Mouse (Mus musculus): ENCODE measurements around the gene Rad9a. TPM values are rescaled to one million over a fixed set of nuclear protein-coding genes. Genes with fewer than 3 reads are reported as not detected.

Rad9a gene
- polyA plus RNA-seq, 1 experiment from 2014 or later, result 15.6 TPM

- ATAC-seq (ENCODE audit: insufficient read depth), result no peak
- Histone ChIP-seq H3K4me1 (replicated peaks) (peaks cover 47% of the 10 kb centered on the region), H3K27ac (replicated peaks) (no peak overlapping the region), H3K9ac (no peak overlapping the region), H3K4me3 (replicated peaks) (no peak overlapping the region), H3K36me3 (replicated peaks) (no peaks in the 10 kb centered on the region), H3K4me2 (no peak overlapping the region), H3K9me3 (replicated peaks) (no peaks in the 10 kb centered on the region), H3K27me3 (peaks cover 18% of the 10 kb centered on the region)
- 56% methylated on average over 11 of the region's 11 CpGs for WGBS (ENCODE audit: insufficient replicate concordance)
These were observed 28.5 kb downstream of the Rad9a start for GRCm38 (mm10) chr19:4172925-4173324.

DNA sequence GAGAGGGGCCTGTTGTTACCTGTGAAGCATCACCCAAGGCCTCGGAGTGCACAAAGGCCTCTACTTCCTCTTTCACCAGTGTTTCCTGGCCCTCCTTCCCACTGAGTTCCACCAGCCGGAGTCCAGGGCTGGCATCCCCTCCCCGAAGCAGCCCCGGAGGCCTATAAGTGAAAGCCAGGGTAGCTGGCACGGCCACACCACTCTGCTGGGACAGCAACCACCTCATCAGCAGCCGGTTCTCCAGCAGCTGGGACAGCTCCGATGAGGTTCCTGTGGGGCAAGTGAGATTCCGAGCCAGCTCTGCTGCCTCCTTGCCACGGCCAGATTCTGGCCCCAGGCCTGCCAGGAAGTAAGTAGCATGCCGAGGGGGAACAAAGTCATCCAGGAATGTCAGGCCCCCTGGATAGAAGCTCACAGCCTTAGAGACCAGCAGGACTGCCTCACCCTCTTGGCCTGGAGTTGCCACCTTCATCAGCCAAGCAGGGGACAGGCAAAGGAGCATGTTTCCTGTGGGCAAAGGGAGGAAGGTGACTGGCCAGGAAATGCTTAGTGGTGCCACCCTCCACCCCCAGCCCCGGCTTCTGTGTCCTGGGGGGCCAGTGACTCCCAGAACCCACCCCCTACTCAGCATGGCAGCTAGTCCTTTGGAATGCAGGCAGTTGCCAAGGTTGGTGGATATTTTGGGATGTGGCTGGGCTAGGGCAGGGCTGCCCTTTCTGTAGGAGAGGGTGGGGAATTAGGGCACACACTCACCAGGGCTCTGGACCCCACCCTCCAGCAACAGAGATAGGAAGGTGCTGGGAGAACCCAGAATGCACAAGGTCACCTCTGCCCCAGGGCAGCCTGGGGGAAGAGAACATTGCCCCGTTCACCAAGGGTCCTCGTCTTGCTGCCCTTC lies 29.8 kb downstream of the Rad9a start:
- no peak for ATAC-seq (ENCODE audit: insufficient read depth)
- Histone ChIP-seq H3K36me3 (replicated peaks) (no peaks in the 10 kb centered on the region), H3K9ac (no peak overlapping the region), H3K4me1 (replicated peaks) (peaks cover 54% of the 10 kb centered on the region), H3K27me3 (peaks cover 18% of the 10 kb centered on the region), H3K9me3 (replicated peaks) (no peaks in the 10 kb centered on the region), H3K4me2 (no peak overlapping the region), H3K27ac (replicated peaks) (no peak overlapping the region), H3K4me3 (replicated peaks) (no peak overlapping the region)
- WGBS (ENCODE audit: insufficient replicate concordance), result 40% methylated on average over 13 of the region's 13 CpGs

DNA sequence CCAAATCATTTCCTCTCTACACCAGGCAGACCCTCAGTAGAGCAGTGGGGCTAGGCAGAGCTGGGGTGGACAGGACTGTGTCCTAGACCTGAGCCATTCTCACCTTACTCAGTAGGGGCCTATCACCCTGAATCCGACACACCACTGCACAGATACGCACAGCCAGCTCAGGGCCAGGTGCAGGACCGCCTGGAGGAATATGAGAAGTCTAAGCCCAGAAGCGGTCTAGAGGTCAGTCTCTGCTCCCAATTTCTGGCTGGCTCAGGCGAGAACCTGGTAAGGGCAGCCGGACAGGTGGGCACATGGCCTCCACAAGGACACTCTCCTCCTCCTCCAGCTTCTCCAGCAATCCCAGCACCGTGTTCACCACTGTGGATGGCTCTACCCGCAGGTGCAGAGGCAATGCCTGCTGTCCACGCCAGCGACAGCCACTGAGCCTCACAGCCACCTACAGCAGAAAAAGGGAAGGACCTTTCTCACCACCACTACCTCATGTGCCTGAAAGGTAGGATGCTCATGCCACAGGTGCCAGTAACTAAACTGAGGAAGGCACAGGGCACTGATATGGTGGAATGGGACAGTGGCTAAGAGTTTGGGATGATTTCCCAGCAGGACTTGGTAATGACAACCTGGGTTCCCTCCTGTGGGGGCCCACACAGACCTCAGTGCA lies 30.6 kb downstream of the Rad9a start:
- H3K4me2 ChIP-seq, result no peak overlapping the region
- H3K9ac ChIP-seq, result no peak overlapping the region
- no peaks in the 10 kb centered on the region for H3K36me3 ChIP-seq (replicated peaks)
- 71% methylated on average over 10 of the region's 10 CpGs for WGBS (ENCODE audit: insufficient replicate concordance)
- no peak overlapping the region for H3K27ac ChIP-seq (replicated peaks)
- H3K9me3 ChIP-seq (replicated peaks), result no peaks in the 10 kb centered on the region
- peaks cover 54% of the 10 kb centered on the region for H3K4me1 ChIP-seq (replicated peaks)
- no peak for ATAC-seq (ENCODE audit: insufficient read depth)
- peaks cover 15% of the 10 kb centered on the region for H3K27me3 ChIP-seq
- no peak overlapping the region for H3K4me3 ChIP-seq (replicated peaks)

DNA sequence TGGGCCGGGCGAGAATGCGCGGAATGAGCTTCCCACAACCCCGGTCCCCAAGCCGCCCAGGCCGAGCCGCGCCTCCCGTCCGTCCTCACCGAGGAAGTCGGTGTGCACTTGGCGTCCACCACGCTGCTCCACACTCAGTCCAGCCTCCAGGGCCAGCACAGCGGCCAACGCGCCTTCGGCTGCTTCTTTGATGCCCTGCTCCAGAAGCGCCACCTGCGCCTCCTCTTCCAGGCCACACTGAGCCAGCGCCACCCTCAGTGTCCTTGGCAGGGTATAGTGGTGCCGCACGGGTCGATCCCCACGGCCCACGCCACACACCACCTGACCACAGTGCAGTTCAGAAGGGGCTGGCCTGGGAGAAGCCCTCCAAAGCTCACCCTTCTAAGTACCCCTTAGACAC lies 31.7 kb downstream of the Rad9a start:
- Histone ChIP-seq H3K4me2 (peak overlapping the region; percentile 89), H3K27me3 (peaks cover 7% of the 10 kb centered on the region), H3K9me3 (replicated peaks) (no peaks in the 10 kb centered on the region), H3K27ac (replicated peaks) (peak overlapping the region; percentile 70), H3K4me1 (replicated peaks) (peaks cover 54% of the 10 kb centered on the region), H3K36me3 (replicated peaks) (no peaks in the 10 kb centered on the region), H3K4me3 (replicated peaks) (peak overlapping the region; percentile 58), H3K9ac (peak overlapping the region; percentile 71)
- 14% methylated on average over 27 of the region's 27 CpGs for WGBS (ENCODE audit: insufficient replicate concordance)
- no peak; the same call in 1 of the 2 replicates for ATAC-seq (ENCODE audit: insufficient read depth)

DNA sequence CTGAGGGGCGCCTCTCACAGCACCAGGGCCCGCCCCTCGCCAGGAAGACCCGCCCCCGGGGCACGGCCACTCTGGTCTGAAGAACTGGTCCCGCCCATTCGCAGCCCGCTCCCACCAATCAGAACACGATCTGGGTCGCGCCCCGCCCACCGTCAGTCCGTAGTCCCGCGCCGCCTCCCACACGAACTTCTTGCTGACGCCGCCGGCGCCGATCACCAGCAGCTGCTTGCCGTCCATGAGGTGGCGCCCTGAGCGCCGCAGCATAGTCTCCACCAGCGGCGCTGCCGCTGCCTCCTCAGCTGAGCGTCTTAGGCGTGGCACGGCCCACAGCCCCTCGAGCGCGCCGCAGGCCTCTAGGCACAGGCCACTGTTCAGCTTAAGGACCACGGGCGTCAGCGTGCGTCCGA lies 32.1 kb downstream of the Rad9a start:
- ATAC-seq (ENCODE audit: insufficient read depth), result peak; percentile 92

GRCm38 (mm10) chr19:4166678-4167476 lies 34.6 kb downstream of the Rad9a start:
- H3K4me2 ChIP-seq, result no peak overlapping the region
- H3K27ac ChIP-seq (replicated peaks), result no peak overlapping the region
- no peak for ATAC-seq (ENCODE audit: insufficient read depth)
- peaks cover 3% of the 10 kb centered on the region; the same call in 1 of the 2 replicates for H3K27me3 ChIP-seq
- peaks cover 74% of the 10 kb centered on the region for H3K4me1 ChIP-seq (replicated peaks)
- H3K4me3 ChIP-seq (replicated peaks), result no peak overlapping the region
- H3K36me3 ChIP-seq (replicated peaks), result 0 out of 2 replicates have a peak, but pooled peaks cover under 1% of the 10 kb centered on the region
- no peak overlapping the region for H3K9ac ChIP-seq
- WGBS (ENCODE audit: insufficient replicate concordance), result 63% methylated on average over 9 of the region's 9 CpGs
- no peaks in the 10 kb centered on the region for H3K9me3 ChIP-seq (replicated peaks)

More for the DNA sequence above, 32.1 kb downstream of the Rad9a start:
- Histone ChIP-seq H3K4me3 (replicated peaks) (peak overlapping the region; percentile 58), H3K4me1 (replicated peaks) (peaks cover 57% of the 10 kb centered on the region), H3K9ac (peak overlapping the region; percentile 71), H3K4me2 (peak overlapping the region; percentile 89), H3K36me3 (replicated peaks) (no peaks in the 10 kb centered on the region), H3K27ac (replicated peaks) (peak overlapping the region; percentile 70), H3K9me3 (replicated peaks) (no peaks in the 10 kb centered on the region), H3K27me3 (peaks cover 6% of the 10 kb centered on the region)
- WGBS (ENCODE audit: insufficient replicate concordance), result under 1% methylated on average over 43 of the region's 43 CpGs

GRCm38 (mm10) chr19:4164721-4165120 lies 36.7 kb downstream of the Rad9a start:
- no peaks in the 10 kb centered on the region for H3K9me3 ChIP-seq (replicated peaks)
- peaks cover 64% of the 10 kb centered on the region for H3K4me1 ChIP-seq (replicated peaks)
- peaks cover 19% of the 10 kb centered on the region for H3K36me3 ChIP-seq (replicated peaks)
- H3K4me2 ChIP-seq, result no peak overlapping the region
- H3K27ac ChIP-seq (replicated peaks), result peak overlapping the region; percentile 74
- no peak overlapping the region for H3K9ac ChIP-seq
- H3K27me3 ChIP-seq, result no peaks in the 10 kb centered on the region
- H3K4me3 ChIP-seq (replicated peaks), result no peak overlapping the region
- no peak for ATAC-seq (ENCODE audit: insufficient read depth)
- 56% methylated on average over 2 of the region's 2 CpGs for WGBS (ENCODE audit: insufficient replicate concordance)

GRCm38 (mm10) chr19:4164100-4164499 lies 37.4 kb downstream of the Rad9a start:
- no peaks in the 10 kb centered on the region for H3K9me3 ChIP-seq (replicated peaks)
- no peak overlapping the region; the same call in 1 of the 2 replicates for H3K4me2 ChIP-seq
- H3K27me3 ChIP-seq, result no peaks in the 10 kb centered on the region
- H3K4me1 ChIP-seq (replicated peaks), result peaks cover 60% of the 10 kb centered on the region
- ATAC-seq (ENCODE audit: insufficient read depth), result no peak
- H3K9ac ChIP-seq, result no peak overlapping the region
- no peak overlapping the region for H3K4me3 ChIP-seq (replicated peaks)
- H3K36me3 ChIP-seq (replicated peaks), result peaks cover 25% of the 10 kb centered on the region
- peak overlapping the region; percentile 74 for H3K27ac ChIP-seq (replicated peaks)
- 72% methylated on average over 3 of the region's 3 CpGs for WGBS (ENCODE audit: insufficient replicate concordance)

DNA sequence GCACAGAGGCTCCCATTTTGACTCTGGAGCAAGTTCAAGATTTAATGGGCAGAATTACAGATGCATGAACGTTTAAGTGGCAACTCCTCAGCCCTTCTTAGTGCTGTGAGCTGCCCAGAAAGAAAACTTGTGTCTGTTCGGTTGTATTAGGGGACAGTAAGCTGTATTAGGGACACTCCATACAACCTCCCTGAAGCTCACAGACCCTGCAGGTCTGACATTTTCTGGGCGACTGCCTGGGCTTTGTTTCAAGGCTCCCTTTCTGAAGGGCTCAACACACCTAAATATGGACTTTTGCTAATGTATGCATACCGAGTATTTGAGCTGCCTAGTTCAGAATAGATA lies 37.9 kb downstream of the Rad9a start:
- Histone ChIP-seq H3K9me3 (replicated peaks) (no peaks in the 10 kb centered on the region), H3K4me3 (replicated peaks) (peak overlapping the region; percentile 76), H3K36me3 (replicated peaks) (peaks cover 31% of the 10 kb centered on the region), H3K4me1 (replicated peaks) (peaks cover 54% of the 10 kb centered on the region), H3K27ac (replicated peaks) (peak overlapping the region; percentile 74), H3K9ac (peak overlapping the region; percentile 74), H3K27me3 (no peaks in the 10 kb centered on the region), H3K4me2 (peak overlapping the region; percentile 83)
- 30% methylated on average over 4 of the region's 4 CpGs for WGBS (ENCODE audit: insufficient replicate concordance)
- ATAC-seq (ENCODE audit: insufficient read depth), result 0 out of 2 replicates have a peak, but pooled peaks have one; percentile 8

- peak; percentile 77 for ATAC-seq (ENCODE audit: insufficient read depth)
- peaks cover 37% of the 10 kb centered on the region for H3K36me3 ChIP-seq (replicated peaks)
- peak within 1 kb of the TSS; percentile 74 for H3K27ac ChIP-seq (replicated peaks)
- H3K4me2 ChIP-seq, result peak within 1 kb of the TSS; percentile 83
- H3K27me3 ChIP-seq, result no peaks in the 10 kb centered on the region
- 6% methylated on average over 42 of the region's 42 CpGs for WGBS (ENCODE audit: insufficient replicate concordance)
- peak within 1 kb of the TSS; percentile 74 for H3K9ac ChIP-seq
- H3K4me3 ChIP-seq (replicated peaks), result peak within 1 kb of the TSS; percentile 76
- no peaks in the 10 kb centered on the region for H3K9me3 ChIP-seq (replicated peaks)
- peaks cover 51% of the 10 kb centered on the region for H3K4me1 ChIP-seq (replicated peaks)
These were observed 38.6 kb downstream of the Rad9a start, which contains the start of gene Rps6kb2 for GRCm38 (mm10) chr19:4162646-4163542. Gene Rps6kb2, minus strand, starts transcription at chr19:4163354.
